Mouse (Mus musculus) urinary bladder, postnatal 10 days (tissue): Measurements from ENCODE around the gene Agr3.

Experiments
- DNase-seq: peaks from one replicate; pipeline ENCODE4 v3.0.0; 2022; ENCODE audit warnings: low spot score

Agr3 gene

GRCm38 (mm10) chr12:35984743-35985142, 59.3 kb downstream of the Agr3 start:
- DNase-seq: no peak

- no peak for DNase-seq
These were observed 67.3 kb downstream of the Agr3 start, which contains the start of gene Agr2 for GRCm38 (mm10) chr12:35992711-35993110. TSS of gene Agr2 (plus strand) at chr12:35992907.

GRCm38 (mm10) chr12:35993583-35993982, 68.2 kb downstream of the Agr3 start:
- DNase-seq: no peak

- no peak for DNase-seq
These were observed 68.7 kb downstream of the Agr3 start for GRCm38 (mm10) chr12:35994098-35994497.

- no peak for DNase-seq
These were observed 70.4 kb downstream of the Agr3 start for GRCm38 (mm10) chr12:35995799-35996198.
